Mouse (Mus musculus): ENCODE measurements around the gene Fopnl.
A peak's percentile ranks its signal among the peaks of the same experiment; 100 is the strongest.

The Fopnl gene

DNA sequence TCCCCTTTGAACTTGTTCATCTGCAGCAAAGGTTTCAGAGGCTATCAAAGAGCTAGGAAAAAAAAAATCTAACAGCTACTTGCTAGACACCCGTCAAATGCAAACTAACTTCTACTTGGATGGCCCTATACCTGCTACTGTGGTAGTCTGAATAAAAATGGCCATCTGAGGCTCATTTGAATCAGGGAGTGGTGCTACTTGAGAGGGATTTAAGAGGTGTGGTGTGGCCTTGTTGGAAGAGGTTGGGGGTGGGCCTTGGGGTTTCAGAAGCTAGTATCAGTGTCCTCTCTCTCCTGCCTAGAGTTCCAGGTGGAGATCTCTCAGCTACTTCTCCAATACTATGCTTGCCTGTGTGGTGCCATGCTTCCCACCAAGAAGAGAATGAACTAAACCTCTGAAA, 10.8 kb downstream of the Fopnl start:
- no peak for DNase-seq

DNA sequence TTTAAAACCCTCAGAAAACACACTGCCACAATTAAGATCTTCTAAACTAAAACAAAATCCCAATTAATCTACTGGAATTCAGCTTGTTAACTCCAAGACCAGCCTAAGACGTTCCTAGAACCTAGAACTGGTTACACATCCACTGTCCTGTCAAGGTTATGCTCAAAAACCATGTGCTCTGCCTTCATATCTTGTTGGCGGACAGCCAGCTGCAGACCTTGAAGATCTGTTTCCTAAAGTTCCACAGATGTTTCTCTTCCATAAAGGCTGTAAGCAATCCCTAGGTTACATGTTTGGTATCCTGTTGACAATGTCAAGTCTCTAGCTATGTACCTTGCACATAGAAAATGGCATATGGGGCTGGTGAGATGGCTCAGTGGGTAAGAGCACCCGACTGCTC, 12.4 kb downstream of the Fopnl start:
- no peak for DNase-seq

GRCm38 (mm10) chr16:14303676-14304075, 13.5 kb downstream of the Fopnl start:
- DNase-seq, result no peak

- no peak for DNase-seq
These were observed 14.1 kb downstream of the Fopnl start for GRCm38 (mm10) chr16:14303148-14303547.

- DNase-seq, result no peak
These were observed 18.7 kb downstream of the Fopnl start for GRCm38 (mm10) chr16:14298461-14298860.

GRCm38 (mm10) chr16:14297746-14298145, 19.5 kb downstream of the Fopnl start:
- DNase-seq, result no peak

GRCm38 (mm10) chr16:14297137-14297536, 20.1 kb downstream of the Fopnl start:
- no peak for DNase-seq

DNA sequence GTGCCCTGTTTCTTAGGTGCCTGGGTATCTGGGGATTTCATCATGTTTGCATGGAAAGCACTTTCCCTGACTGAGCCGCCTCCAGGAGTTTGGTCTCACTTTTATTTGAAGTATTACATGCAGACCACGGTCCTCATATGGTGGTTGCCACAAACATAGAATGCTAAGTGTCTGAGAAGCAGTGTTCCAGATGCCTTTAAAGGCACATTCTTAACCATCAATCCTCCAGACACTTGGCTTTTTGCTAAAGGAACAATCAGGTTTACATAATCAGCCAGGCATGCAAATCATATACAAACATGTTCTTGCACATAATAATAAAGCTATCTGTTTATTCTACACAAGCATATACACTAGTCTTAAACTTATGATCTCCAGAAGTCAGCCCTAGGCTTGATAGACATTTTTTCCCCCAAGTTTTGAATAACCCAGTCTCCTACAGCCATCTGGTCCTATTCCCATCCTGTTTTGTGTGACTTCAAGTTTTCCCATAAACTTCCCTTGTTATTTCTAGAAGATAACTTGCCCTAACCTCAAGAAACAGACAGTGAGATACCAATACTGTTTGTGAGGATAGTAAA, 20.6 kb downstream of the Fopnl start:
- no peak for DNase-seq

DNA sequence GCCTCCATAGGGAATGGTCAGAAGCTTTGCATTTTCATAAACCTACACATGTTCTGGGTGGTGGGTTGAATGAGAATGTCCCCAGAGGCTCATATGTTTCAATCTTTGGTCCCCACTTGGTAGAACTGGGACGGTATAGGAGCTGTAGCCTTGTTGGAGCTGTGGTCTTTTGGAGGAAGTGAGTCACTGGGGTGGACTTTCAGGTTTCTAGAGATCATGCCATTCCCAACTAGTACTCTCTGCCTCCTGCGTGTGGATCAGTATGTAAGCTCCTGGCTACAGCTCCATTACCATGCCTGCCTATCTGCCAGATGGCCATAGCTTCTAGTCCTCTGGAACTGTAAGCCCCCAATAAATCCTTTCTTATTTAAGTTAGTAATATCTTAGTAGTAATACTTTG, 21.9 kb downstream of the Fopnl start:
- DNase-seq, result no peak

- DNase-seq, result no peak
These were observed 24.7 kb downstream of the Fopnl start for GRCm38 (mm10) chr16:14292205-14293199.

DNA sequence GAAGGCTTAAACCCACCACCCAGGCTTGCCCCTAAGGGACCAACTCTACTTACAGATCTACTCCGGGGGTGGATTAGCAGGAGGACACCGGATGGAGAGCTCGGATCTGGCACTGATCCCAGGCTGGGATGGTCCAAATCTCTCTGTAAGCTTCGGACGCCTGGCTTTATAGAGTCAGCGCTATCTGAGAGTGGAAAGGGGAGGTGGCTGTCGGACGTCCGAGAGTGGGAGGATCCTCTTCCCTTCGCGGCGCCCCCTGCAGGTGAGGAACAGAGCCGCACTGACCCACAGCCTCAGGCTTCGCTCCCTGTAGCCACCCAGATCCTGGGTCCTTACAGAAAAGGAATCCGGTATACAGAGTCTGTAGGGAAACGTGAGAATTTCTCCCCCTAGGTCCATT, 26.0 kb downstream of the Fopnl start, which contains the start of gene Myh11:
Gene Myh11, minus strand, starts transcription at position 150 of the 400 bp plus-strand sequence.
- DNase-seq, result peak; percentile 77

DNA sequence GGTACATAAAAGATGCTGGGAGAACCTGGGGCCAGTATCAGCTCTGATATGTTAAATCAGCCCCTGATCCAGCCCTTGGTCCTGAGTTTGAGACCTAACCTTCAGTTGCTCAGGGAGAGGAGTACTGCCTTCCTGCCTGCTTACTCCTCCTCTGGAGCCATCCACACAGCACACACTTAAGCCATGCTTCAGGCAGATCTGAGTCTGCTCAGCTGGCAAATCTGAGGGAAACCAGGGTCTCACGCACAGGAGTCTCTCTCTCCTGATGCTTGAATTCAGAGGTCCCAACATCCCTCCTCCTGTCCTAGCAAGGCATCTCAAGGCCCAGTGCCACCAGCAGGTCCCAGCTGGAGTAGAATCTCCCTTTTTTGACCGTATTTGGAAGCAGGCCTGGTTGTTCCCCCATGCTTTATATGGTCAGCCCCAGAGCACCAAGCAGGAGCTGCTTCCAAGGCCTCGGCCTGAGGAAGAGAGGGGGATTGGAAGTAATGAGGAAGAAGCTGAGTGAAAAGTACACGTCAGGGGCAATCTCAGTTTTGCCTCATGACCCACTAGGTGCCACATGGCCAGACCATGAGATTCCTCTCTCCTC, 44.7 kb downstream of the Fopnl start:
- DNase-seq, result no peak

GRCm38 (mm10) chr16:14265203-14265920, 51.8 kb downstream of the Fopnl start:
- DNase-seq, result no peak

GRCm38 (mm10) chr16:14264504-14264903, 52.7 kb downstream of the Fopnl start:
- DNase-seq, result no peak

DNA sequence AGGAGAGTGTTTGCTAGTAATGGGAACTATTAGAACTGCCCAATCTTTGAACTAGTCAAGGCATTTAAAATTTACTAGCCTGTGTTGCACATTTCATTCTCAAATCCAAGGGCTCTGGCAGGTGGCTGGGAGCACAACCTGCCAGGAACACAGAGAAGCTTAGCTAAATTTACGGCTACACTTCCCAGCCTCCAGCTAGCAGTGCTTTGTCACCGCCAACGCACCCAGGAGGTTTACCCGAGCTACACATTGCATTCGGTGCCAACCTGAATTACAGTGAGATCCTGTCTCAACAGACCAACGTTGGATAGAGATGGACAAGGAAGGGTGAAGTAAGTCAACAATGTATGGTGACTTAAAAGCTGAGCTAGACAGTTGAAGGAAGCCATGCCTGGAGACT, 54.0 kb downstream of the Fopnl start:
- no peak for DNase-seq

GRCm38 (mm10) chr16:14262410-14262809, 54.8 kb downstream of the Fopnl start:
- no peak for DNase-seq

DNA sequence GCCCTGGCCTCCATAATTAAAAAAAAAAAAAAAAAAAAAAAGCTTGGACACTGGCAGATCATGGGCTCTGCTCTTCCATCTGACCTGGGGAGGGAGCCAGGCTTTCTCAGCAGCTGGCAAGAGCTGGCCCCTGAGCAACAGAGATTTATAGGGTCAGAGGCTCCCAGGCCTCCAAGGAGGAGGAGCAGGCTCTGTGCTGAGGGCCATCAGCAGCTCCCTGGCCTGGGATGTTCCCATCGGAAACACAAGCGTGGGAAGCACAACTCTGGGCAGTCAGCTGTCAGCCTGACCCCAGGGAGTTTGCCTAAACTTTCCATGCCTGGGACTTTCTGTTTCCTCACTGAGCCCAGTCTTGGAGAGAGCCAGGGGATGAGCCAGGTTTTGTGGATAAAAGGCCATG, 58.3 kb downstream of the Fopnl start:
- DNase-seq, result no peak

- DNase-seq, result no peak
These were observed 63.6 kb downstream of the Fopnl start for GRCm38 (mm10) chr16:14253586-14253985.

DNA sequence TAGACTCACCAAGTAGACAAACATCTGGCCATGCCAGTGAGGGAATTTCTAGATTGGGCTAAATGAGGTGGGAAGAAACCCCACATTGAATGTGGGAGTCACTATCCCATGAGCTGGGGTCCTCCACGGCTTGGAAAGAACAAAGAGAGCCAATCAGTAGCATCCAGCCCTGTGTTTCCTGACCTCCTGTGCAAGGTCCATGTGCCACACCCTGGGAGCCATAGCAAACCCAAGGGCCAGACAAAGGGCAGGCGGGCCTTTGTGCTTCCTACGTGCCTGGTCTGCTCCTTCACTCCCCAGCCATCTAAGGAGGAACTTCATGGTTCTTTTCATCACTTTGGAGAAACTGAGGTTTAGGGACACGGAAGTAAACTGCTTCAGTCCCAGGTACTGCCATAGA, 64.3 kb downstream of the Fopnl start:
- DNase-seq, result no peak

DNA sequence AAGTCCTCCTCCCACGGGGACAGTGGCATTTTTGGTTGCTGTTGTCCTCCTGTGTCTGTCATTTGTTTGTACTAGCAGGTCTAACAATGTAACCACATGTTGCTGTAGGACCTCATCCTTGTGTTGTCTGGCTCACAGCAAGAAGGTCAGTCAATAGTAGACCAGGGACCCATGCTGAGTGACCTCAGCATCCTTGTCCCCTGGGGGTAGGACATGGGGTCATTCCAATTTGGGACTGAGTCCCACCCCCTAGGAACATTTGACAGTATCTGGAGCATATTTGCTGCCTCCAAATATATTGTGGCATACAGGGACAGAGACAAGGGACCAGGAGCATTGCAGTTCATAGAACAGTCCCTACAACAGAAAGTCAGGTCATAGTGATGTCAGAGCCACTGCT, 67.3 kb downstream of the Fopnl start:
- DNase-seq, result no peak

Data from retina, postnatal 1 day (tissue).